Mouse (Mus musculus) T-helper 2 cell (primary cell): Measurements from ENCODE around the gene Cgn.

Source experiments
- in situ Hi-C: fragments of 300-600 bp; cut with MboI, MseI; formaldehyde crosslinking; loops from one replicate; pipeline ENCODE4 v1.15.1; 2025; ENCODE audit warnings: high pct_unique_total_duplicates

Cgn gene

DNA sequence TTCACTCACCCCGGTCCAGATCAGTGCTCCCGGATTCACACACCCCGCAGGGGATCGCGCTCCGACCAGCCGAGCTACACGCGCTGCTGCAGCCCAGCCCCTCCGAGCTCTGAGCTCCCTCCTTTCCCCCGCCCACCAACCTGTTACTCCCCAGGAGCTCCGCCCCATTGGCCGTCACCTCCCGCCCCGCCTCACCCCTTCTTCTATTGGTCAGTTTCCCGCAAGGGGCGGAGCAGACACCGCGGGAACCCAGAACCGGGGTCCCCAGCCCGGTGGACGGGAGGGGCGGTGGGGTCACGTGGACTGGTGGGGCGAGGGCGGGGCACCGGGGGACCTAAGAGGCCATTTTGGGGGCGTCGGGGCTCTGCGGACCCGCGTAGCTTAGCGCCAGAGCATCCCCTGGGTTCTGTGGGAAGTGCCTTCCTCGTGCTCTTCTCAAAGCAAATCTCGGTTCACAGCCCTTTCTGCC is at the start of gene Cgn:
Gene Cgn, minus strand, starts transcription at position 126 of the 469 bp plus-strand sequence.
- in situ Hi-C loops, result no loop called here

DNA sequence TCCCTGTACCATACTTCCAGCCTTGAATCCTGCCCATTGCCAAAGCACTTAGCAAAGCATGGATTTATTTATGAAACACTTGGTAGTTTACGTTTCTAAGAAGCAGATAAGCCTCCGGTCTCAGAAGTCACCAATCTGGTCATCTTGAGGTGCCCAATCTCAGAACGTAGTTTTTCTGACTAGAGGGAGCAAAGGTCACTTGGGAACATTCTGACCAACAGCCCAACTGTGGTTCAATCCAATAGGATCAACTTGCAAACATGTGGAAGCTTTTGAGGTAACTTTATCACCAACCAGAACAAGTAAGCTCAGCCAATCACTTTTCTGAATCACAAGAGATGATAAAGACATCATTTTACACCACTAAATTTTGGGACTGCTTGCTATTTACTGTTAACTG is 49.1 kb upstream of the Cgn start:
- in situ Hi-C loops, result no loop called here

DNA sequence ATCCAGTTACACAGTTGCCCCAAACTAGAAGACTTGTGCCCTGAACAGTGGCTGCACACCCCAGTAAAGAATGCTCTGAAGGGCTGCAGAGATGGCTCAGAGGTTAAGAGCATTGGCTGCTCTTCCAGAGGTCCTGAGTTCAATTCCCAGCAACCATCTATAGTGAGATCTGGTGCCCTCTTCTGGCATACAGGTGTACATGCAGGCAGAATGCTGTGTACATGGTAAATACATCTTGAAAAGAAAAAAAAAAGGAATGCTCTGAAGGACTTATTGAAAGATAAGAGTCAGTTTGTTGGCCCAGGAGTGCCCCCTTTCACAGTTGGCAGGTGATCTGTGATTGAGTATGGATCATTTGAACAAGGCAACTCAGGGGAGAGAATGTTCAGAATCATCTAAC is 47.1 kb upstream of the Cgn start:
- in situ Hi-C loops, result no loop called here

DNA sequence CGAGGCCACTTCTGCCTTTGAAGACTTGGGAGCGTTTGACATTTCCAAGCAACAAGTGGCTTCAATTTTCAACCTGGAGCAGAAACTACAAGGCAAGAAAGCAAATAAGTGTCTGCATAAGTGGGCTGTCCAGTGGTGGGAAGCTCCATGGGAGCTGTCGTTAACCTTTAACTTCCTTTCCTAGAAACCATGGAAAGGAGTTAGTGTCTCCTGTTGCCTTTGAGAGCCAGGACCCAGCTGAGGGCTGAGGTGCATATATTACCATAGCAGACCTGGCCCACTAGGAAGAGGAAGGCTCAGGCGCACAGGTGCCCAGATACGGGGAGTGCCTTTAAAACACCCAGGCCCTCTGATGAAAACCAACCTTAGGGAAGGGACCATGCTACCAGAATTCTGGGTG is 46.4 kb upstream of the Cgn start:
- in situ Hi-C loops, result no loop called here

DNA sequence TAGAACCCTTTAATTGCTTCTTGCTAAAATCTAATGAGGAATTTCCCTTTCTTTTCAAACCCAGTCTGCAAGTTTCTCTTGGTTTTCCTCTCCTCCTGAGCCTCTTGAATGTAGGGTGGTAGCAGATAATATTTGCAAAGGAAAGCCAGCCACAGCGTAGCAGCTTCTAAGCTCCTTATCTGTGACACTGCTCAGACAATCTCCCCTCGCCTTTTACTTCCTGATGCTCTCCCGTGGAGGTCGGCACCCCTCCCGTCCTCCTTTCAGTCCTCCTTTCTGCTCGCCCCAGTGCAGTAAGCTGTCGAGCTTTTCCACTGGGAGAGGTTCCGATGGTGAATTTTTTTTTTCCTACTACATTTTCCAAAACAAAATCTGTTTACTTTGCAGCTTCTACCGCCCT is 45.8 kb upstream of the Cgn start:
- in situ Hi-C loops, result no loop called here

DNA sequence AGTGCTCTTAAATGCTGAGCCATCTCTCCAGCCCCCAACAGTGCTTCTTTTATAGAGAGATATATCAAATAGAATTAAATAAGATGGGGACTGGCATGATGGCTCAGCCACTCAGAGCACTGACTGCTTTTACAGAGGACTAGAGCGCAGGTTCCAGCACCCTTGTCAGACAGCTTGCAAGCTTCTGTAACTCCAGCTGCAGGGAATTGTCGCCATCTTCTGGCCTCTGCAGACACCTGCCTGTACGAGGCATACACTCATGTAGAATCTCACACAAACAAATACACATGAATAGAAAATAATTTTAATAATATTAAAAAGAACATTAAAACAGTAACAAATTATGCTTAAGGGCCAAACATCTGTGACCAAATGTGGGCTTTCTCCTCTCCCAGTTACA is 37.8 kb upstream of the Cgn start:
- in situ Hi-C loops, result no loop called here

DNA sequence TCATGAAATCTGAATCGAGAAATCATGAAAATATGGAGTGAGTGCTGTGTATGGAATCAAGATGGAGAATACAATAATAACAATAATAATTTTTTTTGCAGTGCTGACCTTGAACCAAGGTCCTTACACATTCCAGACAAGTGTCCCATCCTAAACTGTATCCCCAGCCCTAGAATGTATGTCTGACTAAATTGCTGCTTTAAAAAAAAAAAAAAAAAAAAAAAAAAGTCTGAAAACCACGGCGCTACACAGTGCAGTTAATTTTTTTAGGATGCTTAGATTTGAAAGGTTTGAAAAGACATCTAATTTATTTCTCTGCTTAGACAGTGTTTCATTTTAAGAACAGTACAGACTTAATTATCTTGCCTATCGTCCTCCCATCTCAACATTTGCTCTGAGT is 35.8 kb upstream of the Cgn start:
- in situ Hi-C loops, result no loop called here

DNA sequence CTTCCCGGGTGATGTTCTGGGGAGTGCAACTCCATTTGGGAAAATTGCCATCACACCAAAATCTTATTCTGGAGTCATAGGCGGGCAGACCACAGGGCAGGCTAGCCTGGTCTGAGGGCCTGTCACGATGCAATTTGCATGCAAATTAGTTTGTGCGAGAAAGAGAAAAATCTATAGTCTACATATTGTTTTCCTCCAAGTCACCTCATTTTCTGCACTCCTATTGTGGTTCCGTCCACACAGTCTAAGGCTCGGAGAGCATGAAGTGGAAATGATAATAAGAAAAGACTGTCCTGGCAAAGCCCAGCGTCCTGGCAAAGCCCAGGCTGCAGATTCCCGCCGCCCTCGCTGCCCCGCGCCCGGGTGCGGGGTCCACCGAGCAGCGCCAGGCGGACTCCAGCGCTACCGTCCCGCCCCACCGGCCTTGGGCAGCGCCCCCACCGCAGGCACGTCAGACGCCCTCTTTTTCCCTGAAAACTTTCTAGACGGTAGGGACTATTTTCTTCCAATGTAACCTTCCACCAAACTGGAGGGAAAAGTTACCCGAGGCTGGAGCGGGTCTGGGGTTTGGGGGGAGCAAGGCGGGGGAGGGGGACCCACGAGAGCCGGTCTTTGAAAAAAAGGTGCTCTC is 34.8 kb upstream of the Cgn start:
- in situ Hi-C loops, result no loop called here

DNA sequence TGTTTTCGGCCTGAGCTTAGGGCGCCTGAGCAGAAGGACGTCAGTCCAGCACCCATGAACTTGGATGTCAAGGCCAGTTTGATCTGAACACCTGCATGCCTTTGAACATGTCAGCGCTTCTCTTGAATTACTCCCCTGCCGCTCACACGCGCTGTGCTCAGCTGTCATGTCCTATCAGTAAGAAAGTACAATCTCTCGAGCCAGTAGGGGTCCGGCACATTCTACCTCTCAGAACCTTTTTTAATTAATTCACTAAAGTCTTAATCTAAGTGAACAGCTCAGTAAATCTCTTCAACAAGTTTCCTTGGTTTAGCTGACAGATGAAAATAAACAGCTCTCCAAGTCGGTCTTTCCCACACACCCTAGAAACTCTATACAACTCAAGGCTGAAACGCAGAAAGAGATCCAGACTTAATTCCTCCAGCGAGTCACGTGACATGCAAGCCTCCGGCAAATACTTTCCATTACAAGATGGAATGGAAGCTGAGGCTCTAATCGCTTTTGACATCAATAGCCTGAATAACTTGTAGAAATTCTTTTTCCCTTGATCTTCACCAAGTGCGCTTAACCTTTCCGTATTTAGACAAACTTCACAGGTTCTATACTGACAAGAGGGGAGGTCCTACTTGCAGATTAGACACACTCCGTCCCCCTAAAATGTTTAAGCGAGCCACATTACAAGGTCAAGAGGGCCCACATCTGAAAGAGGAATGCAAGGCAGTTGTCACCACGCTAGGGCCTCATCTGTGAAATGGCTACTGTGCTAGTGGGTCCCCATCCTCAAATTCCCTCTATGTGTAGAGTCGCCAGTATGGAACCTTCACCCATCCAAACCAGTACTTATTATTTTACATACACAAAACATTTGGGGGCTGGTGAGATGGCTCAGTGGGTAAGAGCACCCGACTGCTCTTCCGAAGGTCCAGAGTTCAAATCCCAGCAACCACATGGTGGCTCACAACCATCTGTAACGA is 33.4 kb upstream of the Cgn start:
- in situ Hi-C loops, result no loop called here

DNA sequence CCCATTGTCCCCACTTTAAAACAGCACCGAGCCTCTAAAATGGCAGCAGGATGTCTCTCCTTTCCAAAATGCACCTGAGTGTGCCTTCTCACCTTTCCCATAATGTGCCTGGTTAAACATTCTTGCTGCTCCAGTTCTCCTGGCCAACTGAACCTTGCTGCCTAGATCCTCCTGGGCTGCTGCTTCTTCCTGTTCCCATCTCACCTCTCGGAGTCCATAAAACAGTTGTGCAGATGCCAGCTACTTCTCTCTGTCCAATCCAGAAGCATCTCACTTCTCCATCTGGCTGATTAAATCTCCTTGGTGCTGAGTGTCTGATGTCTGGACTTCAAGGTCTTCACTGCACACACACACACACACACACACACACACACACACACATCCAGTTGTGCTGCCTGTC is 31.4 kb upstream of the Cgn start:
- in situ Hi-C loops, result no loop called here

DNA sequence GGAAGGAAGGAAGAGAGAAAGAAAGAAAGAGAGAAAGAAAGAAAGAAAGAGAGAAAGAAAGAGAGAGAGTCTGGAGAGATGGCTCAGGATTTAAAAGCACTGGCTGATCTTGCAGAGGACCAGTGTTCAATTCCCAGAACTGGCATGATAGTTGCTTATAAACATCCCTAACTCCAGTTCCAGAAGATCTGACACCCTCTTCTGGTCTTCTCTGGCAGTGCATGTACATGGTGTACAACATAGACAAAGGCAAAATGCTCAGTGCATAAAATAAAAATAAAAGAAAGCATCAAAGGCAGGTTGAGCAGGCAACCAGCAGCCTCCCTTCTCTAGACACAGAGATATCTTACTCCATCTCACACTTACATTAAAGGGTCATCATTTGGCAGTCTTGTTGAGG is 29.3 kb upstream of the Cgn start:
- in situ Hi-C loops, result no loop called here

DNA sequence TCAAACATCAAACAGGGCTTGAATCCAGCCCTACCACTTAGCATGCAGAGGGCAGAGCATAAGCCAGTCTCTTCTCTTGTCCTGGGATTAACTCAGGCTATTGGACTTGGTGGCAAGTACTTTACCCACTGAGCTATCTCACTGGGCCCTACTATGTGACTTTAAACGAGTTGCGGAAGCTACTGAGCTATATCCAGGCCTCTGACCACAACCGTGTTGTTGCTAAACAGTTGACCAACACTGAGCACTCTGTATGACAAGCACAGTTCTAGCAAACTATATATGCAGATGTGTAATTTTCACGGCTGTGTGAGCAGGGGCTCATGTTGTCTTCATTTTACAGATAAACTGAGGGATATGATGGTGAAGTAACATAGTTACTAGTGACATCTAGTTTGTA is 28.4 kb upstream of the Cgn start:
- in situ Hi-C loops, result no loop called here

DNA sequence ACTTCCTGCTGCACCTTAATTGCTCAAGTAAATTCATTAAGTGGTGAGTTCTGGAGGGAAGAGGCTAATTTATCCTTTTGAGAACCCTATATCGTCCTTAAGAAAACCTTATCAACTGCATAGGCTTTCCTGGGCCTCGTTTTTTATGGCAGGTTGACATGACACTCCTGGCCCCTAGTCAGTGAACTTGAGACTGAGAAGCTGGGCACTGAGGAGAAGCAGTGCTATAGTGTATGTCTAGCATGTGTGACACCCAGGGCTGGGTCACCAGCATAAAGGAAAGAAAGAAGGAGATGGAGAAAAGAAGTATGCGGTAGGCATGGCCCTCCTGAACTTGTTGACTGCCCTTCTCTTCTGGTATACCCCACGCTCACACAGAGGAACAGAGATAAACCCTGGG is 27.8 kb upstream of the Cgn start:
- in situ Hi-C loops, result no loop called here

DNA sequence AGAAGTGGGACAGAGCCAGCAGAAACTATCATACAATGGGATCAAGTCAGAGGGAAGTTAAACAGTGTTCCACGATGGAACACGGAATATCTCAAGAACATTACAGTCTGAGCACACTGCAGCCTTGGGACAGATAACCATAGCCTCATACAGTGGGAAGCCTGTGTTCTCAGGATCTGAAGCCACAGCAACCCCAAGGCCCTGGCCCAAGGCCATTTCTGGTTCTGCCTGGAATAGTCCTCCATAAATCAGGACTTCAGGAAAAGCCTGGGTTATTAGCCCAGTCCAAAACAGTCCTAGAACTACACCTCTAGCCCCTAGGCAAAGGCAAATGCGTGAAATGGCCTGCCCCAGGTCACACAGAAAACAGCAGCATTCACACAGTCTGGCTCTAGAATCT is 27.4 kb upstream of the Cgn start:
- in situ Hi-C loops, result no loop called here

DNA sequence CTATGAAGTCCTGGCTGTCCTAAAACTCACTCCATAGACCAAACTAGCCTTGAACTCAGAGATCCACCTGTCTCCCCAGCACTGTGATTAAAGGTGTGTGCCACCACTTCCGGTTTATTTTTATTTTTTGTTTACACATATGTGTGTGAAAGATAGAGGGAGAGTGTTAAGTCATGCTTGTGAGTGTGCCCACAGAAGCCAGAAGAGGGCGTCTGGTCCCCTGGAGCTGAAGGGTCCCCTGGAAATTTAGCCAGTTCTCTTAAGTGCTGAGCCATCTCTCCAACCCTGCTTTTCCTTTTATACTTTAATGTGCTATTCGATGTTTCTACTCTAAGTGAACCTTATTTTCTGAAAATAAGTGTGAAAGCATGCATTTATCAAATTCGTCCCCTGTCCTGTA is 25.3 kb upstream of the Cgn start:
- in situ Hi-C loops, result no loop called here

DNA sequence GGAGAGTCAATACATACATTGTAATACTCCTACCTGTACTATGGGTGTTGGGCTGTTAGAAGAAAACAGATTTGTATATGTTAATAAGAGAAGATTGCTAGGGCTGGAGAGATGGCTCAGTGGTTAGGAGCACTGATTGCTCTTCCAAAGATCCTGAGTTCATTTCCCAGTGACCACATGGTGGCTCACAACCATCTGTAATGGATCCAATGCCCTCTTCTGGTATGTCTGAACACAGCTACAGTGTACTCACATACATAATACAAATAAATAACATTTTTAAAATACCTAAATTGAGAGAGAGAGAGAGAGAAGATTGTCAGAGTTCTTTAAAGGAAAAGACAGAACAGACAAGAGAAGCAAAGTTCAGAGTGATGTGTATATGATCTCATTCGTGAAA is 22.0 kb upstream of the Cgn start:
- in situ Hi-C loops, result no loop called here

DNA sequence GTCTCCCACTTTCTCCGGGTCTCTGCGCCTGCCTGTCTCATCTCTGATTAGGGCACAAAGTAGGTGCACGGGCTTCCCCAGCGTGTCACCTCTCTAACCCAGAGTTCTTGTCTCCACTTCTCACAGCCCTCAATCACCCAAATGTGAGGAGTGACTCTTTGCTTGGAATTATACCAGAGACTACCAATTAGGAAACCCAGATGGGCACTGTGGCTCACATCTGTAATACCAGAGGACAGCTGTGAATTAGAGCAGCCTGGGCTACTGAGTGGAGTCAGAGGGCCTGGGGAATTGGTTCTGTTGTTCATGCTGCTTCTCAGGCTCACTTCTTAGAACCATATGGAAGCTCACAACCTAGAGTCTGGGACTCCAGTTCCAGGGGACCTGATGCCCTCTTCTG is 18.7 kb upstream of the Cgn start:
- in situ Hi-C loops, result no loop called here

DNA sequence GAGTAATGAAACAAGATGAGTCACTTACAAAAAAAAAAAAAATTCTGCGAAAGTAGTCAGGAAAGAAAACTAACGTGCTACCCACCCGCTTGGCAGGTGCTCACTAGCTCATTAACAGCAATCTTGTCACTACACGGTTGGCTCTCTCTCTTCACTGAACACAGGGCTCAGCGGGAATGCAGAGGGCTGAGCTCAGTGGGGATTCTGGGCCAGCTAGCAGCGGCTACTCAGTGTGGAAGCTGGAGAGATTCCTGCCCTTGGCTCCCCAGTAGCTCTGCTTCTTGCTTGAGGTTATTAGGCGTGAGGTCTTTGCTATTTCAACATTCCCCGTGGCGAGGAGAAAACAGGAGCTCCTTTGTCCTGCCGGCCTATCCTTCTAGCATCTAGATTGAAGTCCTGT is 17.9 kb upstream of the Cgn start:
- in situ Hi-C loops, result no loop called here

DNA sequence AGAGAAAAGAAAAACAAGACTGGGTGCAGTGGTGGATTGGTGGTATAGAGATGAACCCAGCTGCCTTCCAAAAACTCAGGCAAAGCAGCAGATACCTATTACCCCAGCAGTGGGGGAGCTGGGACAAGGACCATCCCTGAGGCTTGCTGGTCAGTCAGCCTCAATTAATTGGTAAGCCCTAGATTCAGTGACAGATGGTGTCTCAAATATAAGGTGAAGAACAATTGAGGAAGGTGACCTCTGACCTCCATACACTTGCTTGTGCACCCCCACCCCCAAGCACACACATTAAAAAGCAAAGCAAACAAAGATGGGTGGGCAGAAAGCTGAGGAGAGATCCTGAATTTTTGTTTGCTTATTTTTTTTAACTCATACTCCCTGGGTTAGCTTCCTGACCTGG is 9.9 kb upstream of the Cgn start:
- in situ Hi-C loops, result no loop called here

DNA sequence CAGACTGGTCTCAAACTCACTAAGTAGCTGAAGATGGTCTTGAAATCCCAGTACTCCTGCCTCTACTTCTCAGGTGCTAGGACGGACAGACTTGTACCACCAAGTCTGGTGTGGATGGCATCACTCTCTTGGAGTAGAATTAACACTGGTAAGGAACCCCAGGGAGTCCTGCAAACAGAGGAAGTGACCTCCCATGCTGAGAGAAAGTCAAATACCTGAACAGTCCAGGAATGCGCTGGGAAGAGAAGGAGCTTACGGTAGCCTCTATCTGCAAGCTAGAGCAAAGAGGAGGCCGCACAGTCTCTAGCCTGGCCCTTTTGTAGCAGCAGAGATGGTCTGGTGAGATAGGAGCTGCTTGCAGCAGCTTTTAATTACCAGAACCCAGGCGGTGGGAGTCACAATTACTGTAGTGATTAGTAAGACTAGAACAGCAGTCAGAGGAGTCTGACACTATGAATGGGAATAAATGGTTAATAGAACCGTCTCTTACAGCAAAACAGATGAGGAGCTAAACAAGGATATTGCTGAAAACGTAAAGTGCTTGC is 9.4 kb upstream of the Cgn start:
- in situ Hi-C loops, result no loop called here

DNA sequence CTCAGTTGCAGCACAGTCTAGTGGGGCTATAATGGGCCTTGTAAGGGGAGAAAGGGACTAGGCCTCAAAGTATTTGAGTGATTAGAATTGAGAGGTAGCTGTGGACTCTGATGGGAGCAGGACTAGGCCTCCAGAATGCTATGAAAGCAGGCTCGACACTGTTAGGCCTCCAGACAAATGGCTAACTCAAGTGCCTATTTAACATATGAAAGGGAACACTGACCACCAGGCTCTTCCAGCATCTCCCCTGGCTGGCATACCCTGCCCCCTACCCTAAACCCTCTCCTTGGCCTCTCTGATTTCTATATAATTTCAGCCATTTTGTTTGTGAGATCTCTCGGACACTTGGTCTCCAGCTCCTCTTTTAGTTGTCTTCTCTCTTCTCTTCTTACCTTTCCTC is 8.1 kb upstream of the Cgn start:
- in situ Hi-C loops, result no loop called here

DNA sequence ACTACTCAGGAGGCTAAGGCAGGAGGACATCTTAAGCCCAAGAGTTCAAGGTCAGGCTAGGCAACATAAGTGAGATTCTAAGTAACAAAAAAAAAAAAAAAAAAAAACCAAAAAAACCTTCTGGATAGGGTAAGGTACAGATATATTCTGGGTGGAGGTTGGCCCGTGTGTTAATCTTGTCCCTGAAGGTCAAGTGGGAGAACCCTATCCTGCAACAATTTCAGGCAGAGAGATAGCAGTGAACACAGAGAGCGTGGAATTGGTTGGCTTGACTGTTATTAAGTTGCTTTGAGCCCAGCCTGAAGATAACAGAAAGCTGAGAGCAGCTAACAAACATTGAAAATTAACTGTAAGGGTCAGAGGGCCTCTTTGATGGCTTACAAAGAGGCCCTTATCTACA is 7.4 kb upstream of the Cgn start:
- in situ Hi-C loops, result no loop called here

DNA sequence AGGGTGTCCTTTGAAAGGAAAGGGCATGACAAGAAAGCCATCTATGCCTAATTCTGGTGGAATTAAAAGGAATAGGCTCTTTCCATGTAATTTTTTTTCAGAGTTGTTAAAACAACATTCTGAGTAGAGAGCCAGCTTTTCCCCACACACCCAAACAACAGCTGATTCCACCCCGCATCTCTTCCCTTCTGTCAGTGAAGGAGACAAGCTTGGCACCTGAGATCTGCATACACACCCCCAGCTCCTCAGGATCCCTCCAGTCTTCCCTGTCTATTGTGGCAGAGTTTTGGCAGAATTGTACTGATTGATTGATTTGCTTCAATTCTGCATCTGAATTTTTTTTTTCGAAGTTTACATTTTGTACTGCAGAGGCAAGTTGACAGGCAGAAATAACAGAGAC is 6.0 kb upstream of the Cgn start:
- in situ Hi-C loops, result no loop called here
